Mouse (Mus musculus): Measurements from ENCODE around the gene Otud7b.

- TF ChIP-seq CTCF (conservative IDR thresholded peaks at IDR 0.05; ENCODE audit: low read length), result no peak
- no peak for TF ChIP-seq NANOG (IDR thresholded peaks at IDR 0.05; ENCODE audit: borderline replicate concordance, low read length)
Observed at GRCm38 (mm10) chr3:96168466-96169158, 64.3 kb downstream of the Otud7b start.

All from E14TG2a.4 (cell line).